Mouse (Mus musculus): ENCODE data around the gene Lpcat3.
"Not testable (repeated sequence)": the region's sequence is repeated elsewhere in the genome, so short reads cannot be mapped to it uniquely, and the experiment has no call there.

Gene Lpcat3

DNA sequence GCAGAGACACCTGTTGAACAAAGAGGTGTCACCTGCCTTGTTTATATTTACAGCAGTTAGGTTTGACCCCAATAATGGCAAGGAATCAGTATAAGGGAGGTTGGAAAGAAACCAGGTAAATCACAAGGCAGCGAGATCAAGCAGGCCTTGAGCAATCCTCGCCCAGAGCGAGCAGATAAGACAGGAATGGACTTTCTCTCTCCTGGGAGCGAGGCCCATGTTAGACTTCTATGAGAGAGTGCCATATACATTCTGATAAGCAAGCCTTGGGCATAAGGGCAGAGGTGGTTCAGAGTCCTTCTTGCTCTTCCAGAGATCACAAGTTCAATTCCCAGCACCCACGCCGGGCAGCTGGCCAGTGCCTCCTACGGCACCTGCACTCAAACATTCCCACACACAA lies 15.9 kb downstream of the Lpcat3 start:
- no peak for DNase-seq (ENCODE audit: low read depth, low spot score)

DNA sequence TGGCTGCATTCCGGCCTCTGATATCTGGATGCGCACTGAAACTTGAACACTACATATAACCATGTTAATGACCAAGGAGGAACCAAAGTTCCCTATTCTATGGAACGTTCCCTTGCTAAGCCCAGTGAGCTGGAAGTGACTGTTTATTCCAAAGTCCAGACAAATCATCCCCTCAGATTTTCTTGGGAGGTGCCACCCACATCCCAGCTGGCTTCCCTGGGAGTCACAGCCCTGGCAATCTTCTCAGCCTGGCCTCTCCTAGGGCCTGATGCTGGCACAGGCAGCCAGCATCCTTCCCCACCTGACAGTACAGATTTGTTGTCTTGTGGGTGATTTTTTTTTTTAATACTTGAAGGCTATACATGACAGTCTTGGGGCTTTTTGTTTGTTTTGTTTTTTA lies 16.7 kb downstream of the Lpcat3 start:
- no peak for DNase-seq (ENCODE audit: low read depth, low spot score)

DNA sequence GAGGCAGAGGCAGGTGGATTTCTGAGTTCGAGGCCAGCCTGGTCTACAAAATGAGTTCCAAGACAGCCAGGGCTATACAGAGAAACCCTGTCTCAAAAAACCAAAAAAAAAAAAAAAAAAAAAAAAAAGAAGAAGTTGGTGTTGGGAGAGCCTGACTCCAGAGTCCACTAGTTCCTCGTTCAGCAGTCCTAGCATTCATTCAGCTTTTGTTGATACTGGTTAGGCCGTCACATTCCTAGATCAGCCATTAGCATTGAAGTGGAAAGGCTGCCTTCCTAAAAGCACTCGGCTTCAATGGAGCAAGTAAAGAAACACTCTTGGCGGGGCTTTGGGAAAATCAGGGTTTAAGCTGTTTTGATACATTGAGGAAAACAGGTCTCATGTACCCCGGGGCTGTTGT lies 19.5 kb downstream of the Lpcat3 start:
- not testable (repeated sequence) for DNase-seq (ENCODE audit: low read depth, low spot score)

DNA sequence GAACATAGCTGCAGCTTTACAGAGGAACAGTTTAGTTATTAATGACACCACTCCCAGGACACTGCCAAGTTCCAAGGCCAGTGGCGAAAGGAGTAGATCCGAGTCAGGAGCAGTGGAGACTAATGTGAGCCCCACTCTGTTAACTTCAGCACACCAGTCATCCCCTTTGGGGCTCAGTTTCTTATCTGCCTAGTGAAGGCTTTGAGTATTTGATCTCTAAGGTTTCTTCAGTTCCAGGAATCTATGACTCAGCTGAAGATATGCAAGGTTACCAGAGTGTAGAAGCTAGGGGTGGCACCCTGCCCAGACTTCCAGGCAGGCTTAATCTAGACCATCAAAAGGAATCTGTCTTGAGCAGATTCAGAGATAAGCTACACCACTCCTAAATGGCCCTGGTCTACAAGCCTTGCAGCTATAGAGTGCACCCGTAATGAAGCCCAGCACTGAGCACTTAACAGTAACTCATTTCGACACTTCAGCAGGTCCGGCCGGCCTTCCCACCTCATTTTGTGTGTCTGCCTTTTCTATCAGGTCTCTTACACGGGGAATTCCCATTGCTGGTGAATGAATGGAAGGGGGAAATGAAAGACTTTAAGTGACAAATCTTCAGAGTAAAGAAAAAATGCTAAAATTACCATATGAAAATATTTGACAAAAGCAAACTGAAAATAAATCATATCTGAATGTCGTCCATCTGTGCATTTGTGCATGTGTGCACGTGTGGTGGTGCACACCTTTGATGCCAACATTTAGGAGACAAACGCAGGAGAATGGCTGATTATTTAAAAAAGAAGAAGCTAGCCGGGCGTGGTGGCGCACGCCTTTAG lies 21.0 kb downstream of the Lpcat3 start:
- DNase-seq (ENCODE audit: low read depth, low spot score), result no peak

DNA sequence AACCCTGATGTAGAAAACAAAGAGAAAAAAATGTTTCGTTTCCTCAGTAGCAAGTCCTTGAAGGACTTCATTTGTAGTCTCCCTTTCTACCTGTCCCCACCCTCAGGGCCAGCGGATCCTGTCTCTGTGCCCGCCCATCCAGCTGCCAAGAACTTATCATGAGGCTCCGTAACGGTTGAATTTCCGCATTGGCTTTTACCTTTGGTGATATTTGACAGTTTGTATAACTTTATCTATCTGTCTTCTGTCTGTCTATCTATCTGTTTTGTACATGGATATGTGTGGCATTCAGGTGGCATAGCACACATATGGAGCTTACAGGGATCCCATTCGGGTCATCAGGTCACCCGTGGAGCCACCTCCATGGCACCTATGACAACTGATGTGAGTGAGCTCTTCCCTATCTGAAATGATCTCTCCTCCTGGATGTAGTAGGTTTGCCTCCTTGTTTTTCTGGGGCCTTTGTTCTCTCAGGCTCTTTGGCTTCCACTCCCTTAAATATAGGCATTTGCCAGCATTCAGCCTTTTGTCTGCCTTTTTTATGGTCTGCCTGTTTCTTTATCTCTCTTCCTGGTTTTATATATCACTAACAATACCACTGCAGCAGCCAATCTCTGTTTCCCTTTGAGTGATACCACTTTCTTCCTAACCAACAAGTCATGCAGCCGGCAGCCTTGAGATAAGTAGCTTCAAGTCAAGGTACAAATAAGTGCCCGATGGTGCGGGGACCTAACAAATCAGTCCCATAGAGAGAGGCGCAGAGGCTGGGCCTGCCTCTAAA lies 23.0 kb downstream of the Lpcat3 start:
- DNase-seq (ENCODE audit: low read depth, low spot score), result no peak

- DNase-seq (ENCODE audit: low read depth, low spot score), result not testable (repeated sequence)
These were observed 23.8 kb downstream of the Lpcat3 start for GRCm38 (mm10) chr6:124686644-124687043.

GRCm38 (mm10) chr6:124688151-124688758 lies 25.4 kb downstream of the Lpcat3 start:
- DNase-seq (ENCODE audit: low read depth, low spot score), result no peak

DNA sequence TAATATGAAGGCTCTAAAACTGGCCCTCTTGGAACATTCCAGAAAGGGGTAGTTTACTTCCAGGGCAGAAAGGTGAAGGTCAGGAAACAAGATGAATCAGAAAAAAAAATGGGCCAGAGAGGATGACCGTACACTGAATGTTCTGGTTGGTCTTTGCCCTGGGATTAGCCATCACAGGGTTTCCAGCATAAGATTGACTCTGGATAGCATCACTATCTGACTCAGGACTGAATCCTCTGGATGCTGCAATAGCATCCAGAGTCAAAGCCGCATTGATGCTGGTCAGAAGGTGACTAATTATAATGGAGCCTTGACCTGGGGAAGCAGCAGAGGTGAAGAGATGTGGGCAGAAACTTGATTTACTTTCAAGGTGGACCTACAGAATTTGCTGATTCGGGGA lies 26.2 kb downstream of the Lpcat3 start:
- DNase-seq (ENCODE audit: low read depth, low spot score), result no peak

DNA sequence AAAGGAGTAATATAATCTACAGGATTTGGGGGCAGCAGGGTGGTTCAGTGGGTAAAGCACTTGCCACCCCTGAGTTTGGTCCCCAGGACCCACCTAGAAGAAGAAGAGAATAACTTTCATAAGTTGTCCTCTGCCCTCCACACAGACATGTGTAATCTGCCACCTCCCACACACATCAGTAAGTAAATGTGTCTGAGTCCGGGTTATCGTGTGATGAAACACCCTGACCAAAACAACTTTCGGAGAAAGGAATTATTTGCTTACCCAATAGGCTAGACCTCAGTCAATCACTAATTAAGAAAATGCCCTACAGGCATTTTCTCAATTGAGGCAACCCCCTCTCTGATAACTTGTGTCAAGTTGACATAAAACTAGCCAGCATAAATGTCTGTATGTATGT lies 27.7 kb downstream of the Lpcat3 start:
- no peak for DNase-seq (ENCODE audit: low read depth, low spot score)

- peak; percentile 33 for DNase-seq (ENCODE audit: low read depth, low spot score)
These were observed 30.6 kb downstream of the Lpcat3 start for GRCm38 (mm10) chr6:124693243-124693981.

- no peak for DNase-seq (ENCODE audit: low read depth, low spot score)
These were observed 31.5 kb downstream of the Lpcat3 start for GRCm38 (mm10) chr6:124694166-124694955.

GRCm38 (mm10) chr6:124696441-124697150 lies 33.8 kb downstream of the Lpcat3 start:
- no peak for DNase-seq (ENCODE audit: low read depth, low spot score)

DNA sequence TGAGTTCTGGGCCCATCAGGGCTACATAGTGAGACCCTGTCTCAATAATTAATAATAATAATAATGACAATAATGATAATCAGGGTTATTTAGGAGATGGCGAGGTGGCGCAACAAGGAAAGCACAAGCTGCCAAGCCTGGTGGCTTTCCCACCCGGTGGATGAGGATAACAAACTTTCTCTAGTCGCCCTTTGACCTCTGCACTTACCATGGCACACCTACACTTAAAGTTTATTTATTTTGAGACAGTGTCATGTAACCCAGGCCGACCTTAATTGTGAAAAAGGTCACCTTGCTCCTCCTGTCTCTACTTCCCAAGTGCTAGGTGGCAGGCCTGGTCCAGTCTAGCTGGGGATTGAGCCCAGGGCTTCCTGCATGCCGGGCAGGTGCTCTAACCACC lies 35.9 kb downstream of the Lpcat3 start:
- no peak for DNase-seq (ENCODE audit: low read depth, low spot score)

- DNase-seq (ENCODE audit: low read depth, low spot score), result no peak
These were observed 36.5 kb downstream of the Lpcat3 start for GRCm38 (mm10) chr6:124699366-124699765.

- DNase-seq (ENCODE audit: low read depth, low spot score), result no peak
These were observed 37.3 kb downstream of the Lpcat3 start for GRCm38 (mm10) chr6:124699962-124700610.

GRCm38 (mm10) chr6:124701338-124701737 lies 38.5 kb downstream of the Lpcat3 start:
- no peak for DNase-seq (ENCODE audit: low read depth, low spot score)

GRCm38 (mm10) chr6:124702102-124702783 lies 39.4 kb downstream of the Lpcat3 start:
- no peak for DNase-seq (ENCODE audit: low read depth, low spot score)

DNA sequence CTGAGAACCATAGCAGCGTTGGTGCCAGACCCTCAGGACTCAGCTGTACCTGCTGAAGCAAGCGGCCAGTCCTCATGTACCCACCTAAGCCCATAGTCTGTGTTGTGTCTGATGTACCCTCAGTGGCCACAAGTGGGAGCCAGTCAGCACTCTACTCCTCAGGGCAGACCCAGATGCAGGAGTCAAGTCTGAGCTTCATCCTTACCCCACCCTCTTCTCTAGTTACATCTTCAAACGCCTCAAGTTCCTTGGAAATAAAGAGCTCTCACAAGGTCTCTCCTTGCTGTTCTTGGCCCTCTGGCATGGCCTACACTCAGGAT lies 39.9 kb downstream of the Lpcat3 start:
- DNase-seq (ENCODE audit: low read depth, low spot score), result peak; percentile 73

DNA sequence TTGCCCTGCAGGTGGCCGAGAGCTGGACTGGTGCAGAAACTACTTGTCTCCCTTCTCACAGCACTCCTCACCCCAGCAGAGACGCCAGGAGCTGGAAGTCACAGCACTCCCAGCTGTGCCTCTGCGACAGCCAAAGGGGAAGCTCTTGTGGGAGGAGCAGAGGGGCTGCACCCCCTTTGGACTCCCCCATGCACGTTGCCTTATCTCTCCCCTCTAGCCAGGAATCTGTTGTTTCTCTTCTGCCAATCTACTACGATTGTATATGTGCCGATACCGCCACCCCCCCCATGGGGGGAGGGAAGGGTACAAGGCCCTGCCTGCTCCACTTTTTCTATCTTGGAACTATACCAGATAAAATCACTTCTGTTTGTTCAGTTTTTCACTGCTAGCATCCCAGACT lies 41.0 kb downstream of the Lpcat3 start:
- DNase-seq (ENCODE audit: low read depth, low spot score), result no peak

Data from mesoderm, embryonic 11.5 days (tissue).